In the genomic region with DNA sequence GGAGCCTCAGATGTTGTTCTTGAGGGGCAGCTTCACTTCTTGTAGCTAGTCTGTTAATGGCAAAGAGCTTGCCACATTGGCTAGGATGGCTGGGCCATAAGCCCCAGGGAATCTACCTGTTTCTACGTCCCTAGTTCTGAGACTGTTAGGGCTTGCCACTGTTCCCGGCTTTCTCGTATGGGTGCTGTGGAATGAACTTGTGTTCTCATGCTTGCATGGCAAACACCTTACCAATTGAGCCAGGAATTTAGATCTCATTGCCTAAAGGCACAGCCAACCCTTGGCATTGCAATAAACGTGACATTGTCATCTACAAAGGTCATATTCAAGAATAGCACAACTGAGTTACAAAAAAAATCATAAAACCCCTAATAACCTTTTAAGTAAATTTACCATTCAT, we compare ENCODE assay signal across 19 mouse cellular contexts.
DNase-seq lines count a peak whose midpoint lies in the region; ATAC-seq lines count a peak whose summit lies in the region.
"Had no signal": no experiment of that assay in that cellular context is flagged by ENCODE, and none has a peak within 500 bp of the region (broad histone marks: within the 10 kb centered on the region; RNA-seq: fewer than 3 reads in every experiment).

No protein-coding gene starts in this region.

- no peak overlapping the region for H3K4me3 ChIP-seq in heart, embryonic 14.5 days (ENCODE audit: control insufficient read depth in 1 of 2, insufficient read depth in 1 of 2, low read depth in 1 of 2, low read length in 2 of 2)
- H3K4me3 ChIP-seq in kidney, embryonic 14.5 days (ENCODE audit: low read length) = no peak overlapping the region
- H3K4me3 ChIP-seq: embryonic facial prominence, embryonic 15.5 days; erythroblast, embryonic 14.5 days; forebrain, embryonic 15.5 days; hindbrain, embryonic 10.5 days; intestine, embryonic 15.5 days; kidney, embryonic 15.5 days had no signal

- H3K9ac ChIP-seq in heart, embryonic 14.5 days (ENCODE audit: low read length) = 0 out of 2 replicates have a peak overlapping the region, but pooled peaks have one; percentile 51
- H3K9ac ChIP-seq in kidney, embryonic 14.5 days (ENCODE audit: low read depth, low read length) = no peak overlapping the region
- H3K9ac ChIP-seq: embryonic facial prominence, embryonic 15.5 days; forebrain, embryonic 15.5 days; hindbrain, embryonic 14.5 days; intestine, embryonic 15.5 days; kidney, embryonic 15.5 days had no signal

- no peaks in the 10 kb centered on the region for H3K27me3 ChIP-seq in heart, embryonic 14.5 days (ENCODE audit: control insufficient read depth, insufficient read depth, low read length)
- no peaks in the 10 kb centered on the region for H3K27me3 ChIP-seq in kidney, embryonic 14.5 days (ENCODE audit: control insufficient read depth, insufficient read depth, low read length)
- H3K27me3 ChIP-seq: embryonic facial prominence, embryonic 15.5 days; forebrain, embryonic 15.5 days; intestine, embryonic 15.5 days; kidney, embryonic 15.5 days had no signal

- ATAC-seq in heart, embryonic 14.5 days (ENCODE audit: insufficient number of reproducible peaks, insufficient read depth, low FRiP score, low read depth) = no peak
- no peak for ATAC-seq in kidney, embryonic 14.5 days (ENCODE audit: low FRiP score, low TSS enrichment)
- ATAC-seq: forebrain, embryonic 15.5 days; intestine, embryonic 15.5 days had no signal

- peak; percentile 75 for DNase-seq in heart, adult 11 months
- DNase-seq in heart, adult 8-10 months (ENCODE audit: low spot score) = no peak
- DNase-seq in heart, postnatal 4 days = no peak
- peak; percentile 6 for DNase-seq in kidney, adult 11 months
- DNase-seq in fat pad, adult 2 months (ENCODE audit: extremely low read depth, low read depth, low spot score) = peak; percentile 63
- no peak for DNase-seq in left cerebral cortex, adult 18-20 months (ENCODE audit: low spot score in 2 of 2)
- DNase-seq: adrenal gland, postnatal 10 days; cerebellum, adult 11 months; cerebellum, adult 8-10 months; embryo, embryonic 11 days had no signal

- 80% methylated on average over 4 of the region's 4 CpGs for WGBS in heart, embryonic 14.5 days
- 86% methylated on average over 4 of the region's 4 CpGs for WGBS in kidney, embryonic 14.5 days

- no peaks in the 10 kb centered on the region for H3K9me3 ChIP-seq in heart, embryonic 14.5 days (ENCODE audit: control insufficient read depth, low read length)
- no peaks in the 10 kb centered on the region for H3K9me3 ChIP-seq in kidney, embryonic 14.5 days (ENCODE audit: control insufficient read depth, low read length)
- H3K9me3 ChIP-seq: embryonic facial prominence, embryonic 15.5 days; forebrain, embryonic 15.5 days; hindbrain, embryonic 10.5 days; intestine, embryonic 15.5 days; kidney, embryonic 15.5 days had no signal

- H3K36me3 ChIP-seq in heart, embryonic 14.5 days (ENCODE audit: control insufficient read depth, insufficient read depth, low read length) = no peaks in the 10 kb centered on the region
- H3K36me3 ChIP-seq in kidney, embryonic 14.5 days (ENCODE audit: control insufficient read depth, insufficient read depth, low read length) = no peaks in the 10 kb centered on the region
- H3K36me3 ChIP-seq: embryonic facial prominence, embryonic 15.5 days; forebrain, embryonic 15.5 days; hindbrain, embryonic 10.5 days; intestine, embryonic 15.5 days; kidney, embryonic 15.5 days had no signal

- H3K27ac ChIP-seq in heart, embryonic 14.5 days (replicated peaks in 1 of 2; ENCODE audit: control insufficient read depth in 1 of 2, insufficient read depth in 1 of 2, low read depth in 2 of 2, low read length in 2 of 2) = peak overlapping the region; percentile 57 to 84
- H3K27ac ChIP-seq in kidney, embryonic 14.5 days (ENCODE audit: low read depth, low read length) = no peak overlapping the region
- H3K27ac ChIP-seq: embryonic facial prominence, embryonic 15.5 days; forebrain, embryonic 15.5 days; hindbrain, embryonic 10.5 days; hindbrain, embryonic 14.5 days; intestine, embryonic 15.5 days; kidney, embryonic 15.5 days had no signal

- H3K4me2 ChIP-seq in heart, embryonic 14.5 days (ENCODE audit: low read length) = peak overlapping the region; percentile 44; the same call in 1 of the 2 replicates
- no peak overlapping the region for H3K4me2 ChIP-seq in kidney, embryonic 14.5 days (replicated peaks; ENCODE audit: low read depth, low read length)
- H3K4me2 ChIP-seq: embryonic facial prominence, embryonic 15.5 days; forebrain, embryonic 15.5 days; hindbrain, embryonic 14.5 days; intestine, embryonic 15.5 days; kidney, embryonic 15.5 days had no signal

- peaks cover 18 to 20% of the 10 kb centered on the region in 2 experiments for H3K4me1 ChIP-seq in heart, embryonic 14.5 days (ENCODE audit: control insufficient read depth in 2 of 2, insufficient read depth in 2 of 2, low read length in 2 of 2)
- peaks cover 21% of the 10 kb centered on the region for H3K4me1 ChIP-seq in kidney, embryonic 14.5 days (ENCODE audit: control insufficient read depth, insufficient read depth, low read length)
- H3K4me1 ChIP-seq: forebrain, embryonic 15.5 days had no signal

Comparison
In these comparisons a context has a peak if more than half of its experiments do, and no peak if none do; other contexts are left out.
1. DNase-seq: peak in heart, adult 11 months (single experiment), kidney, adult 11 months (single experiment) and fat pad, adult 2 months (single experiment); none in heart, adult 8-10 months (single experiment), heart, postnatal 4 days (single experiment) and left cerebral cortex, adult 18-20 months (0 of 2).